Mouse (Mus musculus) urinary bladder, adult 18-20 months (tissue): ENCODE measurements around the gene Chp2.
A peak's percentile ranks its signal among the peaks of the same experiment; 100 is the strongest.

Experiments used
- DNase-seq, 2 experiments: peaks; one replicate each; pipeline ENCODE4 v3.0.0; 2022; ENCODE audit warnings: low spot score in 2 of 2, mixed read lengths in 2 of 2

Gene Chp2

DNA sequence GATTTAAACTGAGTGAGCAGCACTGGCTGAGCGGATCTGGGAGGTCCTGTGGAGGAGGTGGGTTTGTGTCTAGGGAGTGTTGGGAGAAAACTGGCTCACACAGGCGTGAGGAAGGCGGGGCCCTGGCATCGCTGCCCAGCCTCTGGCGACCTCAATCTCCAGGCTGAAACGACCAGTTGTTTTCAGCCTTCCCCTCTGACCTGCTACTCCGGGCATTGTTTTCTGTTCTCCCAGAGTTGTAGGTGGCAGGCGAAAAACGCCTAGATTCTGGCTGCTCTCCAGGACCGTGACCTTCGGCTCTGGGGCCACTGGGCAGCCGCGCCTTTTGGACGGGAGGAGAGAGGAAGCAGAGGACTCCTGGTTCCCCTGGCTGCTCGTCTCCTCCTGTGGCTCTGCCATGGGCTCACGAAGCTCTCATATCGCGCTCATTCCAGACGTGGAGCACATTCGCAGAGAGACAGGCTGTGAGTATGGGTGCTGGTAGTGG lies at the start of gene Chp2:
Gene Chp2, plus strand, starts transcription at position 182 of the 487 bp plus-strand sequence.
- peak; percentile 4 to 24 for DNase-seq

DNA sequence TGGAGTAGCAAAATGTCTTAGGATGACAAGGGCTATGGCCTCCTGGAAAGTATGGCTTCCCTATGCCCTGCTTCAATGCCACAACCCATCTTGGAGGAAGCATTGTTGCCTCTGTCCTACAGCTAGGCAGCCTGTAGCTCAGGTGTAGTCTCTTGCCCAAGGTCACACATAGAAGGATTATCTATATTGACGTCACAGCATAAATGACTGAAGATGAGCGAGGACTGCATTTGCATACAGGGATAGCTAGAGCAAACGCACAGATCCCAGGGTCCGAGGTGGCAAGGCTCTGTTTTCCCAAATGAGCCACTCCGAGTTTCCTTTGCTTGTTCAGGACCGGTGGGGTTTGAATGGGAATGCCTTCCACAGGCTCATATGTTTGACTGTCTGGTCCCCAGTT lies 48.6 kb upstream of the Chp2 start:
- no peak for DNase-seq

DNA sequence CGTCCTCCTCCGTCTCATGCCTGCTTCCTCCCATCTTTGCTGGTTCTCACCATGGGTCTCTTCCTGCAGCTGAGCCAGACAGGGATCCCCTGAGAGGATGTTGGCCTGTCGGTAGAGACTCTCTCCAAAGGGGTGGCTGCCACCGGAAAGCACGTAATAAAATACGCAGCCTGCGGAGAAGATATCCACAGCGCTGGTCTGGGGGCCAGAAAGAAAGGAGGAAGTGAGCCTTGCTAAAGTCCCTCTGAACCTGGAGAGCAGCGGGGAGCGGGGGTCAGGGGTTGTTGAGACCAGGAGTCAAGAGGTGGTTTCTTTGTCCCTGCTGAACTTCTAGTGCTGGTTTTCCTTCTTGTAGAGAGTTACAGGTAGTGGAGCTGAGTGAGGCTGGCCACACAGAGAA lies 47.7 kb upstream of the Chp2 start:
- no peak for DNase-seq

DNA sequence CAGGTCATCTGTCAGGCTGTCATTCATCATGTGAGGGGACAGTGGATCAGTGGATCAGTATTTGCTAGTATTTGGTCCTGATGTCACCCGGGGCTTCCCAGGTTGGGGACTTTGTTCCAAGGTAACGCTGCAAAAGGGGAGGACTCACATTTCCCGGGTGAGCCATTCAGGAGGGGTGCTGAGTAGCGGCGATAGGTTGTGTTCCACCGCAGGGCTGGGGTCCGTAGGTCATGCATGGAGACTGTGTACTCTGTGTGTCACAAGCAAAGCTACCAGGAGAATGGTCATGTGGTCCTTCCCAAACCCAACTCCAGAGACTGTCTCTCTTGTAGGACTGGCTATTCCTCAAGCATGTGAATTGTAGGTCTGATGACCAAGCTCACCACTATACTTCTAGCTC lies 38.6 kb upstream of the Chp2 start:
- DNase-seq = no peak

DNA sequence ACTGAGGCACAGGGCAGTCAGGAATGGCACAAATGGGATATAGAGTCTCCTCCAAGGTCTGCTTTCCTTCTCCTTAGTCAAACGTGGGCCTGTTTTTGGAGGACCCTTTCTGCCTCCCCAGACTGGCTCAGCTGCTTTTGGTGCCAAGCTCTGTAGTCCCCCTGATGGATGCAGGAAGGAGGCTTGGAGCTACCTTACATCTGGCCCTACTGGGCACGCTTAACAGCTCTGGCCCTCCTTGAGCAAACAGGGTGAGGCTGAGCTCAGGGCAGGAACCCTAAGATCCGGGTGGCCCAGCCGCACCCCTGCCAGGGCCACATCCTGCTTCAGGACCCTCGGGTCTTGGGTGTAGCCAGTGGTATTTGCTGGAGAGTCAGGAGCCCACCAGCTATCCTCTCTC lies 34.7 kb upstream of the Chp2 start:
- no peak for DNase-seq

DNA sequence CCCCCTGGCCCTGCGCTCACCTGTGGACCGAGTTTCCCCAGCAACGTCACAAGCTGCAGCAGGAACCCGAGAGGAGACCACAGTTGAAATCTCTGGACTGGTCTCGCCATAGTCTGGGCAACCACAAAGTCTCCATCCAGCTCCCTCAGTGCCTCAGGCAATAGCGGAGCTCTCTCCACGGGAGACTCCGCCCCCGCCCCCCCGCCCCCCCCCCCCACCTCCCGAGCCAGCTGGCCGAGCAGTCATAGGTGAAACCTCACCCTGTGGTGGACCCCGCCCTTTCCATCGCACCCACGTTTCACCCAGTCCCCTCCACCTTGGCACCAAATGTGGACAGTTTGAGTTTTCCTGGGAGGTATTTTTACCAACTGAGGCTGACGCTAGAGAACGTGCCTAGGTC lies 33.3 kb upstream of the Chp2 start, which contains the start of gene Ern2:
Gene Ern2, minus strand, starts transcription at position 165 of the 400 bp plus-strand sequence.
- no peak for DNase-seq

DNA sequence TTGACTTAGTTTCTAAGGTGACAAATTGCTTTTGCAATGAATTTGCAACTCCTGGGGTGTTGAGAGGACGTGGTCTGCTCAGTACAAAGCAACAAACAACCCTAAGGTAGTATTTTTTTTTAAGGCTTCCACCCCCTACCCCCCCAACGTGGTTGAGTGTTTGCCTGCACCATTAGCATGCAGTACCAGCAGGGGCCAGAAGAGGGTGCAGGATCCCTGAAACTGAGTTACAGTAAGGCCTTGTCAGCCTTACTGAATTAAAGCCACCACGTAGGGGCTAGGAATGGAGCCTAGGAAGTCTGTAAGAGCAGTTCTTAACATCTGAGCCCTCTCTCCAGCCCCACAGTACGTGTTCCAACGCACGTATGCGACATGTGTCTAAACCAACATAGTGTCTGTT lies 29.8 kb upstream of the Chp2 start:
- DNase-seq = no peak

DNA sequence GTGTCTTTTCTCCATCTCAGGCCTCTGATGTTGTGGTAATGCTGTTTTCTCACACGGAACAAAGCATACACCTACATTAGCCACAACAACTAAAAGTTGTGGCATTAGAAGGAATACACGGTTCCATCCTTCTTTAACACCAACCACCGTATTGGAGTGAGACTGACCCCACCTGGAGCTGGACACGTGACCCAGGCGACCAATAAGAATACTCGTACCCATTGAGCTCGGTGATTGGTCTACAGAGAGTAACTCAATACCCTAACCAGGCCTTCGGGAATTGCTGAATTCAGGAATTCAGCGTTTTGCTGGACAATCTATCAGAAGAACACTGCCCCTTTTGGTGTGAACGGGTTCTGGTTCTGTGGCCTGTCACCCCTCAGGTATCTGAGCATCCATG lies 28.2 kb upstream of the Chp2 start:
- no peak for DNase-seq

DNA sequence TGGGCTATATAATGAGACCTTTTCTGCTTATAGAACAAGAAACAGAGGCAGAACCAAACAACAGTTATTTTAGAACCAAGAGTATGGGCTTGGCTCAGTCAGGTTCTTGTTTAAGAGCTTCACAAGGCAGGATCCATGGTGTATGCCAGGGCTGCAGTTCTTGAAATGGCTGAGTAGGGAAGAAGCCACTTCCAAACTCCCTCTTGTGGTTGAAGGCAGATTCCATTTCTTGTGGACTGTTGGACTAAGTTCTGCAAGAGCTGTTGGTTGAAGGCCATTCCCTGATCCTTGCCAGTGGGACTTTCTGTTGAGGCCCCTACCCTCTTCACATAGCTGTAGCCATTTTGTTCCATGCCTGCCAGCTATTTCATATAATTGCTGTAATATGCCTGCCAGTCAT lies 25.4 kb upstream of the Chp2 start:
- no peak for DNase-seq

DNA sequence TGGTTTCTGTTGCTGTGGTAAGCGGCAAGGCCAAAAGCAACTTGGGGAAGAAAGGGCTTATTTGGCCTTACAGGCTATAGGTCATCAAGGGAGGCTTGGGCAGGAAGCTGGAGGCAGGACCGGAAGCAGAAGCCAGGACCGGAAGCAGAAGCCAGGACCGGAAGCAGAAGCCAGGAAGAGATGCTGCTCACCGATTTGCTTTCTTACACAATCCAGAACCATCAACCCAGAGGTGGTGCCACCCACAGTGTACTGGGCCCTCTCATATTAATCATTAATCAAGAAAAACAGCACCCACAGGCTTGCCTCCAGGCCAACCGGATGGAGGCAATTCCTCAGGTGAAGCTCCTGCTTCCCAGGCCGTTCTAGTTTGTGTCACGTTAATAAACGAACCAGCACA lies 22.5 kb upstream of the Chp2 start:
- DNase-seq = no peak

DNA sequence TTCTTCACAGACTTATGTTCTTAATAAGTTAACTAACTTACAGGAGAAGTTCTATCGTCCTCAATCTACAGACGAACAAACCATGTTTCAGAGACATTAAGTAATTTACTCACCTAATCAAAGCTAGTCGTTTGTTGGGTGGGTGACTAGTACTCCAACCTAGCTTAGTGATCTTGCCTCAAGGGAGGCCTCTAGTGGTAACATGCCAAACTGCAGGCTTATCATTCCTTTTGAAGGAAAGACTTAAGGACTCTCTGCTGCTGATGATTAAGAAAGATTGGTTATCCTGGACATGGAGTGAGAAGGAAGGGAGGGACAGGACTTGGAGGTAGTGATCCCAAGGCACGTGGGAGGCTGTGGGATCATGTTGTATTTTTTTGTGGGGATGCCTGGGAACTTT lies 22.0 kb upstream of the Chp2 start:
- no peak for DNase-seq

DNA sequence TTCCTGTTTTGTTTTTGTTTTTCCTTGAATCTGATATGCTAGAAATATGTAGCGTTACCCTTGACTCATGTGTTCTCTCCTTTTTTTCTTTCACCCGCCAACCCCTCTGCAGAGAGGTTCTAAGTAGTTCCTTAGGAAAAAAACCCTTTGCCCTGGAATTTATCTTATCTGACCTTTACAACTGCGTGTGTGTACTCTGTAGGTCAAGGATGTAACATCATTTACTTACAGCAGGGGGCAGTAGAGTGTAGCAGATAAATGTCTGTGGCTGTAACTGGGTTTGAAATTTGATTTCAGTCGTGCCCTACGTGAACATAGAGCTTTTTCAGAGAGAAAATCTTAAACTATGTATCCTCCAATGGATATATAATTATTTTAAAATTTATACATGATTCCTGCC lies 20.0 kb upstream of the Chp2 start:
- no peak for DNase-seq

DNA sequence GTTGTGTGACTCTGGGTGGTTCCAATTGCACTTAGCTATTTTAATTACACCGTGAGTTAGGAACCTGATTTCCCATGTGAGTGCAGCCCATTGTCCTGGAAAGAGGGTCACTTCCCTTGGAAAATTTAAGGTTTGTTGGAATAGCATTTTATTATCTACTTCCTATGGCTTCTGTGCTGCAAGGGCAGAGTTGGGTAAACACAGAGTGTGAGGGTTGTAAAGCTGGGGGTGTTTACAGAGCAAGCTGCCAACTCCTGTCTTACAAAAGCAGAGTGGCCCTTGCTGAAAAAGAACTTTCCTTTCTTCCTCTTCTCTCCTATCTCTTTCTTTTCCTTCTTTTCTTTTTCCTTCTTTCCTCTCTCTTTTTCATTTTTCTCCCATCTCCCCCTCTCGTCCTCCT lies 15.4 kb upstream of the Chp2 start:
- DNase-seq = no peak

DNA sequence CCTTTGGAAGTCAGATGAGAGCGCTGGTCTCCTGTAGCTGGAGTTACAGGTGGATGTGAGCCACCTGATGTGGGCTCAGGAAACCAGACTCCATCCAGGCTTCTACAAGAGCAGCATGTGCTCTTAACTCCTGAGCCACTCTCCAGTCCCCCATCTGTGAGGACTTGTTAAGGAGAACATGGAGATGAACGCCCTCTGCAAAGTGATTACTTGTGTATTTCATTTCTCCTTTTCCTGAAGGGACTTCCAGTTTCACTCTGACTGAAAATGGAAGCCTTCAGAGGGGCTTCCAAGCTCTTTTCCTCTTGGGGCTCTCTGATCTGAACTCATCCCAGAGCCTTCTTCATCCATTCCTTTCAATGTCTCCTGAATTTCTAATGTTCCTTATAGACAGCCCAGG lies 13.2 kb upstream of the Chp2 start:
- no peak for DNase-seq

DNA sequence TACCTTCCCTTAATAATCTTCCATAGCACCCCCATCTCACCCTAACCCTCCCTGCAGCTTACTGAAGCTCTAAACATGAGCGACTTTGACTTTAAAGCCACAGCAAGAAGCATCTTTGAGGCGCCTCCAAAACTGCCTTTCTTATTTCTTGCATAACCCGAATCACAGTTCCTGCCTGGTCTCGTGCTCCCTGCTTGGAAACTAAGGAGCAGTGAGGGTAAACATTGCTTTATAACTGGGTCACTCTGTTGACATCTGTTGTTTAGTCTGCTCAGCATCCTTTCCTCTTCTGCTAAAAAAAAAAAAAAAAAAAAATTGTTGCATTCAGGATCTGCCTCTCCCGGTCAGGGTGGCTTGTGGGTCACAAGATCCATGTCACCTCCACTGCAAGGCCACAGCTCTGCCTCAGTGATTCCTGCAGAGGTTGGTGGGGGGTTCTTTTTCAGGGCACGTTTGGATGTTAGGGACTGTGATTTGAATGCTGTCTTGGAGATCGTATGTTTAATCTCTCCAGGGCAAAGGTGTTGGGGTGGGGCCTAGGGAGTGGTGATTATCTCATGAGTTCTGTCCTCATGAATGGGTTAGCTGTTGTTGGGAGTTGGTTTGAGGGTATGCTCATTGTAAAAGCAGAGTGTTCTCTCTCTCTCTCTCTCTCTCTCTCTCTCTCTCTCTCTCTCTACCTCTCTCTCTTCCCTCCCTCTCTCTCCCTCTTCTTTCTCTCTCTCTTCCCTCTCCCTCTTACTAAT lies 10.8 kb upstream of the Chp2 start:
- no peak for DNase-seq

DNA sequence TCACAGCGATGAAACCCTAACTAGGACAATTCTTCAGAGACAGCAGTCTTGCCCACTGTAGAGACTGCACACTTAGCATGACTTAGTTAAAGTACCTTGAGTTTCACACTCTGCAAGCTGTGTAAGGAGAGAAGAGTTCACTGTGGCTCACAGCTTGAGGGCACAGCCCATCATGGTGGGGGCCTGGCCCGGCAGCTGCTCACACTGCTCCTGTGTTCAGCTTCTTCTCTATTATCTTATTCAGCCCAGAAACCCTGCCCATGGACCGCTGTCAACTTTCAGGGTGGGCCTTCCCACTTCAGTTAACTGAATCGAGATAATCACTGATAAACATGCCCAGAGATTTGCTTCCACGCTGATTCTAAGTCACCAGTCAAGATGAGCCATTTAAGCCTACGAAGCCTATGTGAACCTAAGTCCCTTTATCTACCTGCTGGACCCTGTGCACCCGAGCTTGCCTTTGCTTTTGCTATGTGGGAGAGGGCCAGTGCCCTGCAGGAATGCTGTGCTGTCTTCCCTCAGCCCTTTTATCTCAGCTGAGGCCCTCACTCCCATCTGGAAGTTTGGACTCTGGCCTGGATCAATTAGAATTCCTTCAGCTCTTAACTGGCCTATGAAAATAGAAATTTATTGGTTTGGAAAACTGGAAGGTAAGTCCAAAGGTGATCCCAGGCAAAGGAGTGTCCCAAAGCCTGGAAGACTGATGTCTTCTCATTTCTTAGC lies 6.9 kb downstream of the Chp2 start:
- no peak for DNase-seq

DNA sequence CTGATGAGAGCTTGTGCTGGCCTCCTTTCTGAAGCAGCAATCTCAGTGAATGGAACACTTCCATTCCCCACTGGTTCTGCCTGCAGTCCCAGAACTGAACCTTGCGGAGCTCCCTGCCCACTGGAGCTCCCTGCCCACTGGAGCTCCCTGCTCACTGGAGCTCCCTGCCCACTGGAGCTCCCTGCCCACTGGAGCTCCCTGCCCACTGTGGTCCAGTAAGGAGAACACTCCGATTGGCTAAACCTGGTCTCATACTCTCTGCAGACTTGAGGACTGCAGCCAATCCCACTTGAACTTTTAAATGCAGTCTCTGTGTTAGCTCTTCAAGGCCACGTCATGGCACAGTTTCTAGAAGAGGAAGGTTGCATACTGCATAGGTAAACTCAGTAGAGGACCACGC lies 7.4 kb downstream of the Chp2 start:
- no peak for DNase-seq

DNA sequence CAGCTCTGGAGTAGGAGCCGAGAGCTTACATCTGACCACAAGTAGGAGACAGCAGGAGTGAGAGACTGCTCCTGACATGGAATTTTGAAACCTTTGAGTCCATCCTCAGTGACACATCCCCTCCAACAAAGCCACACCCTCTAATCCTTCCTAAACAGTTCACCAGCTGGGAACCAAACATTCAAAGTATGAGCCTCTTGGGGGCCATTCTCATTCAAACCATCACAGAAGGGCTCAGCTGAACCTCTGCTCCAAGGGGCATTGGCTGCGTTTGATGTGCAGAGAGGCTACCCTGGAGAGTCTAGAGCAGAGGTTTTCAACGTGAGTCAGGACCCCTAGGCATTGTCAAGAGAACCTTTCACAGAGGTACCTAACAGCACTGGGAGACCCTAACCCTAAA lies 10.0 kb downstream of the Chp2 start:
- no peak for DNase-seq

DNA sequence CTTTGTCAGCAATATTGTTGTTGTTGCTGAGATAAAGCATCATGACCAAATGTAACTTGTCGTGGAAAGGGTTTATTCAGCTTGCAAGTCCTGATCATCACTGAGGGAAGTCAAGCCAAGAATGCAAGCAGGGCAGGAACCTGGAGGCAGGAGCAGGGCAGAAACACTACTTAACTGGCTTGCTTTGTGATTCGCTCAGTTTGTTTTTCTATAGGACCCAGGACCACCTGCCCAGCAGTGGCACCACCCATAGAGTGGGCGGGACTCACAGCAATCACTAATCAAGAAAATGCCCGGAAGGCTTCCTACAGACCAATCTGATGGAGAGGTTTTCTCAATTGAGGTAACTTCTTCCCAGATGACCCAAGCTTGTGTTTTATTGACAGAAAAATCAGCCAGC lies 10.6 kb downstream of the Chp2 start:
- DNase-seq = no peak

DNA sequence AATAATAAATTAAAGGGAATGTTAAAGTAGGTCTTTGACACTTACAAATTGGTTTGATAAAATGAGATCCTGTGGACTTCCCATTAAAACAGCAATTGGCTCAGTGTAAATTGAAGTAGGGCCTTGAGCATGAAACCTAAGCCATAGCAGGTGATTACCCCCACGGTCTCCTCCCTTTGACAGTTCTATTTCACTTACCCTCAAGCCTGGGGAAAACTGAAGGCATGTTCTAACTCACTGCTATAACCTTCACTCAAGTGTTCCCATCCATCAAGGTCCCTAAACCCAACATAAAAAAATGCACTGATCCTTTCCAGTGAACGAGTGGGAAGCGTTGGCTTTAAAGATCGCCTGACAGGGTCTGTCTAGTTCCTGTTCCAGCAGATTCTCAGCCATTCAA lies 11.6 kb downstream of the Chp2 start:
- no peak for DNase-seq

DNA sequence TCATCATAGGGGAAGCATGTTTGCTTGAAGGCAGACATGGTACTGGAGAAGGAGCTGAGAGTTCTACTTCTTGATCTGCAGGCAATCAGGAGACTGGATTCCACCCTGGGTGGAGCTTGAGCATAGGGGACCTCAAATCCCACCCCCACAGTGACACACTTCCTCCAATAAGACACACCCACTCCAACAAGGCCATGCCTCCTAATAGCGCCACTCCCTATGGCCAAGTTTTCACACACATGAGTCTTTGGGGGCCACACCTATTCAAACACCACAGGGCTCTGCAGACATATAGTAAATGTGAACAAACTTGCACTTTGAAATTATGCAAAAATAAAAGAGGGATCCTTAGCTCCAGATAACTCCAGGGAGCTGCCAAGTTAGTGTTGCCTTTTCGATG lies 19.6 kb downstream of the Chp2 start:
- DNase-seq = no peak

DNA sequence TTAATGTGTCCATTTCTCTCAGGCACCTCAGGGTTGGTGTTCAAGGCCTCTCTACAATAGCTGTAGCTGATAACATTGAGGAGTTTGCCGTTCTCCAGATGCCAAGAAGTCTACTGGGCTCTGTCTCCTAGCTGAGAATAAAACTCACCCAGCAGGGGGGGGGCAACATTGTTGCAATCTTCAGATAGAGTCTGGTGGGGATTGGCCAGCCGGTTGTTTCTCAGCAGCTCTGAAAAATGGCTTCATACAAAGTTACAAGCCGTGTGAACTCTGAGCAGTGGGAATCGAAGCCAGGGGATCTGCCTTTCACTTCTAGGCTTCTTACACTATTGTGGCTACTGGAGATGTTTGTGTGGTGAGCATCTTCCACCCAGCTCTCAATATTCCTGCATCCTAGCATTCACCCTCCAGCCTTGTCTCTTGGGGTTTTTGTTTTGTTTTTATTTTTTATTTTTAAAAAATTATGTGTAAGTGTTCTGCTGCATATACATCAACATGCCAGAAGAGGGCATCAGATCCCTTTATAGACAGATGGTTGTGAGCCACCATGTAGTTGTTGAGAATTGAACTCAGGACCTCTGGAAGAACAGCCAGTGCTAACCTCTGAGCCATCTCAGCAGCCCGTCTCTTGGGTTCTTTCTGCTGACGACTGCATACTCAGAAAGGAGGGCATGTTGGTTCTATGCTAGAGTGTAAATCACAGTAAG lies 21.3 kb downstream of the Chp2 start:
- DNase-seq = no peak

DNA sequence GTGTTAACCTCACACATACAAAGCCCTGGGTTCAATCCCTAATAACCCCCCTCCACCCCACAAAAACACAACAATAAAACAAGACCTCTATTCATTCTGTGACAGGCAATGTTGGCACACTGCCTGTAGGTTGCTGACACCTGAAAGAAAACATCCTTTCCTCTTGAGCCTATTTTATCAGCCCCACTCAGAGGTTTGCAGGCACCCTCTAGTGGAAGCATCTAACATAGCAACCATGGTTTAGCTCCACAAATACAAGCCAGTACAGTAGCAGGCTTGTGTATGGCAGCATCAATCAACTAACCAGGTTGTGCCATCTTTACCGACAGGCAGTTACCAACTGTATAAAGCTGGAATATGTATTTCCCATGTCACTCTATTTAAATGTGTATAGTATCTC lies 23.0 kb downstream of the Chp2 start:
- no peak for DNase-seq
